Mouse (Mus musculus) myocyte (in vitro differentiated cells): Measurements from ENCODE around the gene Ints5. TPM values are rescaled to one million over a fixed set of nuclear protein-coding genes. Genes with fewer than 3 reads are reported as not detected.
"Not testable (repeated sequence)": the region's sequence is repeated elsewhere in the genome, so short reads cannot be mapped to it uniquely, and the experiment has no call there.

Experiments used
- H3K27me3 ChIP-seq: one replicate; pipeline ENCODE4 v1.6.1; 2011; ENCODE audit not compliant: control insufficient read depth, insufficient read depth, insufficient read length
- H3K36me3 ChIP-seq: one replicate; pipeline ENCODE4 v1.6.1; 2011; ENCODE audit not compliant: control insufficient read depth, insufficient read depth
- H3K4me2 ChIP-seq: one replicate; pipeline ENCODE4 v1.6.1; 2011; ENCODE audit warnings: low read depth, control low read depth
- H3K4me3 ChIP-seq: one replicate; pipeline ENCODE4 v1.5.1; 2011; ENCODE audit warnings: mild to moderate bottlenecking, control low read depth, moderate library complexity
- H3K79me2 ChIP-seq: one replicate; pipeline ENCODE4 v1.6.1; 2011; ENCODE audit not compliant: control insufficient read depth, insufficient read depth
- H3ac ChIP-seq: one replicate; pipeline ENCODE4 v1.6.1; 2011; ENCODE audit not compliant: control insufficient read depth, insufficient read length
- CEBPB ChIP-seq: IDR thresholded peaks from 2 replicates; pipeline ENCODE4 v1.6.1; 2011; ENCODE audit warnings: mild to moderate bottlenecking, moderate library complexity; ENCODE audit not compliant: poor library complexity, insufficient read depth, severe bottlenecking
- E2F4 ChIP-seq: IDR thresholded peaks from one replicate; pipeline ENCODE4 v1.6.1; 2011; ENCODE audit warnings: mild to moderate bottlenecking, control low read depth, moderate library complexity; ENCODE audit not compliant: insufficient read depth
- MAX ChIP-seq: IDR thresholded peaks from one replicate; pipeline ENCODE4 v1.6.1; 2011; ENCODE audit warnings: low read depth, mild to moderate bottlenecking, control low read depth
- MYOD1 ChIP-seq, 3 experiments: IDR thresholded peaks; one replicate each; pipeline ENCODE4 v1.6.1; 2011; ENCODE audit warnings: control low read depth in 2 of 3, low read depth in 2 of 3, mild to moderate bottlenecking in 2 of 3, moderate library complexity in 1 of 3; ENCODE audit not compliant: insufficient read length in 2 of 3, control insufficient read depth in 1 of 3
- MYOG ChIP-seq, 3 experiments: IDR thresholded peaks; one replicate each; pipeline ENCODE4 v1.6.1; 2011; ENCODE audit warnings: control low read depth in 2 of 3, low read depth in 2 of 3, mild to moderate bottlenecking in 2 of 3; ENCODE audit not compliant: insufficient read length in 2 of 3, control insufficient read depth in 1 of 3, insufficient read depth in 1 of 3
- POLR2A ChIP-seq: IDR thresholded peaks from one replicate; pipeline ENCODE4 v1.6.1; 2011; ENCODE audit warnings: low read depth, mild to moderate bottlenecking, control low read depth, moderate library complexity; ENCODE audit not compliant: insufficient read length
- POLR2AphosphoS2 ChIP-seq: IDR thresholded peaks from one replicate; pipeline ENCODE4 v1.6.1; 2011; ENCODE audit warnings: low read depth, control low read depth; ENCODE audit not compliant: insufficient read length
- REST ChIP-seq: IDR thresholded peaks from one replicate; pipeline ENCODE4 v1.6.1; 2011; ENCODE audit warnings: mild to moderate bottlenecking, control low read depth, moderate library complexity; ENCODE audit not compliant: insufficient read depth, insufficient read length
- SRF ChIP-seq: IDR thresholded peaks from one replicate; pipeline ENCODE4 v1.6.1; 2011; ENCODE audit warnings: low read depth; ENCODE audit not compliant: control insufficient read depth, insufficient read length
- TCF12 ChIP-seq: IDR thresholded peaks from one replicate; pipeline ENCODE4 v1.6.1; 2011; ENCODE audit warnings: mild to moderate bottlenecking, control low read depth; ENCODE audit not compliant: poor library complexity, insufficient read depth, severe bottlenecking
- TCF3 ChIP-seq: IDR thresholded peaks from one replicate; pipeline ENCODE4 v1.6.1; 2011; ENCODE audit warnings: low read depth, control low read depth; ENCODE audit not compliant: insufficient read length
- USF1 ChIP-seq: IDR thresholded peaks from one replicate; pipeline ENCODE4 v1.6.1; 2011; ENCODE audit warnings: low read depth, mild to moderate bottlenecking, control low read depth, moderate library complexity
- polyA plus RNA-seq: library from polyadenylated mRNA; unstranded; fragments of >200 nt; fragmentation: generic; extraction: Trizol; gene quantifications from one replicate; pipeline ENCODE4 v1.2.1, GENCODE M21; 2012; ENCODE audit warnings: missing spikeins

The Ints5 gene
- polyA plus RNA-seq, 1 experiment, result 23.2 TPM

- H3K36me3 ChIP-seq, result peaks cover 8% of the 10 kb centered on the region
- H3K79me2 ChIP-seq, result no peaks in the 10 kb centered on the region
- no peak overlapping the region for H3K4me2 ChIP-seq
- no peak overlapping the region for H3K4me3 ChIP-seq
- TF ChIP-seq CEBPB (no peak), MYOD1 (IDR thresholded peaks at IDR 0.05; ENCODE audit: control insufficient read depth in 1 of 3, insufficient read length in 2 of 3, low read depth in 2 of 3) (no peak), SRF (no peak), USF1 (no peak), TCF3 (no peak), POLR2A (no peak), MAX (no peak), E2F4 (no peak), REST (no peak), MYOG (IDR thresholded peaks at IDR 0.05; ENCODE audit: control insufficient read depth in 1 of 3, insufficient read depth in 1 of 3, insufficient read length in 2 of 3, low read depth in 2 of 3) (no peak)
- no peak overlapping the region for H3ac ChIP-seq
- H3K27me3 ChIP-seq, result no peaks in the 10 kb centered on the region
Observed at GRCm38 (mm10) chr19:8852236-8852928, 40.4 kb upstream of the Ints5 start.

DNA sequence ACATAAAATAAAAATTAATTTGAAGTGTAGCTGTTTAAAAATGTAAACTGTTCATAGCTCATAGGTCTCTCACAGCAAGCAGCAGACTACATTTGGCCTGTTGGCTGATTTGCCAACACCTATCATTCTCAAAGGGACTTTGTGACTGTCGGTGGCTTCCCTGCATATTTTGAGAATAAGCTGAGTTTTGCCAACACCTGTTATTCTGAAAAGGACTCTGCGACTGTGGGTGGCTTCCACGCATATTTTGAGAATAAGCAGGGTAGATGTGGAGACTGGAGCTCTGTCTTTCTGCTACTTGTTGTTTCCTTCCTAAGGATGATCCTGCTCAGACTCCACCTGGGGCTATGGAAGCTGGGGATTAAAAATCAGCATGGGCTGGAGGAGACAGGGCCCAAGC lies 39.7 kb upstream of the Ints5 start:
- no peak for TF ChIP-seq REST
- no peak for TF ChIP-seq POLR2AphosphoS2
- no peak for TF ChIP-seq MYOD1 (IDR thresholded peaks at IDR 0.05; ENCODE audit: control insufficient read depth in 1 of 3, insufficient read length in 2 of 3, low read depth in 2 of 3)
- no peak for TF ChIP-seq MYOG (IDR thresholded peaks at IDR 0.05; ENCODE audit: control insufficient read depth in 1 of 3, insufficient read depth in 1 of 3, insufficient read length in 2 of 3, low read depth in 2 of 3)
- no peak for TF ChIP-seq SRF
- no peak for TF ChIP-seq TCF3
- no peak for TF ChIP-seq USF1
- no peak for TF ChIP-seq TCF12
- TF ChIP-seq CEBPB, result no peak
- TF ChIP-seq MAX, result no peak
- TF ChIP-seq E2F4, result no peak
- Histone ChIP-seq H3K79me2 (no peaks in the 10 kb centered on the region), H3K36me3 (peaks cover 8% of the 10 kb centered on the region), H3K4me2 (no peak overlapping the region), H3K4me3 (no peak overlapping the region), H3ac (no peak overlapping the region), H3K27me3 (no peaks in the 10 kb centered on the region)

DNA sequence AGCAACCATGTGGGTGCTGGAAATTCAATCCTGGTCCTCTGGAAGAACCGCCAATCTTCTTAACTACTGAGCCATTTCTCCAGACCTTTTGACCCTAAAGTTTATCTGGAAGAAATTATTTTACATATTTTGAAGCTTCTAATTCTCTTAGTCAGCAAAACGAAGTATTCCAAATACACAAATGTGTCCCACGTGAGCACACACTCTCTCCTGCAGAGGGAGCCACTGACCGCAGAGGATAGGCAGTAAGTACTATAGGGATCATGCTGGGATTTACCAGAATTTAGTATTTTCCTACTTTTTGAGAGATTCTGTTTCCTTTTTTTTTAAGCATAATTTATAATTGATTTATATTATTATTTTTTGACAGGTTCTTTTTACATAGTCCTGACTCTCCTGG lies 35.1 kb upstream of the Ints5 start:
- Histone ChIP-seq H3K36me3 (no peaks in the 10 kb centered on the region), H3K4me2 (no peak overlapping the region), H3ac (no peak overlapping the region), H3K4me3 (no peak overlapping the region), H3K79me2 (no peaks in the 10 kb centered on the region), H3K27me3 (no peaks in the 10 kb centered on the region)
- no peak for TF ChIP-seq POLR2A
- TF ChIP-seq POLR2AphosphoS2, result no peak
- peak; percentile 78 for TF ChIP-seq USF1
- no peak for TF ChIP-seq E2F4

GRCm38 (mm10) chr19:8859018-8859417 lies 33.8 kb upstream of the Ints5 start:
- Histone ChIP-seq H3ac (no peak overlapping the region), H3K36me3 (no peaks in the 10 kb centered on the region), H3K27me3 (no peaks in the 10 kb centered on the region), H3K79me2 (no peaks in the 10 kb centered on the region), H3K4me3 (no peak overlapping the region), H3K4me2 (no peak overlapping the region)
- TF ChIP-seq E2F4 (no peak), POLR2A (no peak), MYOG (IDR thresholded peaks at IDR 0.05; ENCODE audit: control insufficient read depth in 1 of 3, insufficient read depth in 1 of 3, insufficient read length in 2 of 3, low read depth in 2 of 3) (no peak), REST (no peak), POLR2AphosphoS2 (no peak), CEBPB (no peak), TCF12 (no peak), USF1 (no peak), TCF3 (no peak), MAX (no peak), MYOD1 (IDR thresholded peaks at IDR 0.05; ENCODE audit: control insufficient read depth in 1 of 3, insufficient read length in 2 of 3, low read depth in 2 of 3) (no peak), SRF (no peak)

DNA sequence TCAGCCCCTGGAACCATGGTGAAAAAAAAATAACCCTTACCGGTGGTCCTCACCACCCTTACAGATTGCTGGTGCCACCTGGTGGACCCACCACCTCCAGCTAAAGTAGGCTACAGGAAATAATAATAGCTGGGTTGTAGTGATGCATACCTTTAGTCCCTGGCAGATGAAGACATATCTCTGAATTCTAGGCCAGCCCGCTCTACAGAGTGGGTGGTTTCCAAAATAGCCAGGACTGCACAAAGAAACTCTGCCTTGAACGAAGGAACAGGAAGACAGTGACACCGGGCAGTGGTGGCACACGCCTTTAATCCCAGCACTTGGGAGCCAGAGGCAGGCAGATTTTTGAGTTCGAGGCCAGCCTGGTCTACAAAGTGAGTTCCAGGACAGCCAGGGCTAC lies 28.5 kb upstream of the Ints5 start:
- Histone ChIP-seq H3K27me3 (no peaks in the 10 kb centered on the region), H3K79me2 (no peaks in the 10 kb centered on the region)

GRCm38 (mm10) chr19:8870381-8870780 lies 22.4 kb upstream of the Ints5 start:
- Histone ChIP-seq H3K4me3 (peak overlapping the region; percentile 77), H3K79me2 (peaks cover 19% of the 10 kb centered on the region), H3K4me2 (peak overlapping the region; percentile 75), H3K36me3 (peaks cover 19% of the 10 kb centered on the region), H3ac (peak overlapping the region; percentile 80)
- H3K27me3 ChIP-seq, result not testable (repeated sequence)

More for the DNA sequence above, 28.5 kb upstream of the Ints5 start:
- no peak overlapping the region for H3K4me3 ChIP-seq
- H3ac ChIP-seq, result no peak overlapping the region
- TF ChIP-seq POLR2AphosphoS2, result no peak
- no peak for TF ChIP-seq CEBPB
- no peak for TF ChIP-seq TCF12
- no peak for TF ChIP-seq MYOG (IDR thresholded peaks at IDR 0.05; ENCODE audit: control insufficient read depth in 1 of 3, insufficient read depth in 1 of 3, insufficient read length in 2 of 3, low read depth in 2 of 3)
- TF ChIP-seq POLR2A, result no peak
- TF ChIP-seq SRF, result no peak
- no peak for TF ChIP-seq E2F4
- TF ChIP-seq USF1, result no peak
- no peak overlapping the region for H3K4me2 ChIP-seq
- no peaks in the 10 kb centered on the region for H3K36me3 ChIP-seq
